Mouse (Mus musculus): ENCODE data around the gene Trpt1.
A peak's percentile ranks its signal among the peaks of the same experiment; 100 is the strongest.

Trpt1 gene

GRCm38 (mm10) chr19:6992011-6992858, 3.7 kb upstream of the Trpt1 start, which contains the start of gene Dnajc4:
Gene Dnajc4, minus strand, starts transcription at chr19:6992572.
- peak; percentile 88 to 97 for DNase-seq (ENCODE audit: low spot score in 2 of 2)

- DNase-seq (ENCODE audit: low spot score in 2 of 2), result no peak
Observed at GRCm38 (mm10) chr19:6993011-6993770, 2.7 kb upstream of the Trpt1 start.

- DNase-seq (ENCODE audit: low spot score in 2 of 2), result no peak
Observed at GRCm38 (mm10) chr19:6994002-6994401, 1.9 kb upstream of the Trpt1 start.

GRCm38 (mm10) chr19:6994489-6994888, 1.4 kb upstream of the Trpt1 start:
- DNase-seq (ENCODE audit: low spot score in 2 of 2), result no peak

- no peak for DNase-seq (ENCODE audit: low spot score in 2 of 2)
Observed at GRCm38 (mm10) chr19:6995255-6995991, 508 bp upstream of the Trpt1 start.

- no peak for DNase-seq (ENCODE audit: low spot score in 2 of 2)
Observed at GRCm38 (mm10) chr19:6997721-6998290, 1.9 kb downstream of the Trpt1 start.

- no peak for DNase-seq (ENCODE audit: low spot score in 2 of 2)
Observed at GRCm38 (mm10) chr19:6999360-7000063, 3.6 kb downstream of the Trpt1 start.

- no peak for DNase-seq (ENCODE audit: low spot score in 2 of 2)
Observed at GRCm38 (mm10) chr19:7006892-7007593, 11.1 kb downstream of the Trpt1 start.

- no peak for DNase-seq (ENCODE audit: low spot score in 2 of 2)
Observed at GRCm38 (mm10) chr19:7012426-7012825, 16.5 kb downstream of the Trpt1 start.

GRCm38 (mm10) chr19:7013984-7014383, 18.1 kb downstream of the Trpt1 start:
- peak; percentile 50 to 77 for DNase-seq (ENCODE audit: low spot score in 2 of 2)

GRCm38 (mm10) chr19:7014481-7015135, 18.7 kb downstream of the Trpt1 start:
- DNase-seq (ENCODE audit: low spot score in 2 of 2), result no peak

- no peak for DNase-seq (ENCODE audit: low spot score in 2 of 2)
Observed at GRCm38 (mm10) chr19:7017541-7018457, 21.9 kb downstream of the Trpt1 start.

- DNase-seq (ENCODE audit: low spot score in 2 of 2), result no peak
Observed at GRCm38 (mm10) chr19:7018546-7018945, 22.6 kb downstream of the Trpt1 start.

- no peak for DNase-seq (ENCODE audit: low spot score in 2 of 2)
Observed at GRCm38 (mm10) chr19:7019191-7019590, 23.3 kb downstream of the Trpt1 start, which contains the start of gene Fermt3. Gene Fermt3, minus strand, starts transcription at chr19:7019469.

- peak in 1 of 2 experiments; percentile 54 for DNase-seq (ENCODE audit: low spot score in 2 of 2)
Observed at GRCm38 (mm10) chr19:7020224-7020641, 24.3 kb downstream of the Trpt1 start.

GRCm38 (mm10) chr19:7029531-7029930, 33.6 kb downstream of the Trpt1 start:
- no peak for DNase-seq (ENCODE audit: low spot score in 2 of 2)

GRCm38 (mm10) chr19:7034006-7034405, 38.1 kb downstream of the Trpt1 start:
- no peak for DNase-seq (ENCODE audit: low spot score in 2 of 2)

- DNase-seq (ENCODE audit: low spot score in 2 of 2), result peak; percentile 23 to 30
Observed at GRCm38 (mm10) chr19:7039088-7039720, 43.3 kb downstream of the Trpt1 start.

All from urinary bladder, postnatal 36 days (tissue).